Mouse (Mus musculus): Measurements from ENCODE around the gene Tnr. TPM values are rescaled to one million over a fixed set of nuclear protein-coding genes. Genes with fewer than 3 reads are reported as not detected.

Tnr gene
- polyA plus RNA-seq, 1 experiment from 2014 or later, result 0.01 TPM

DNA sequence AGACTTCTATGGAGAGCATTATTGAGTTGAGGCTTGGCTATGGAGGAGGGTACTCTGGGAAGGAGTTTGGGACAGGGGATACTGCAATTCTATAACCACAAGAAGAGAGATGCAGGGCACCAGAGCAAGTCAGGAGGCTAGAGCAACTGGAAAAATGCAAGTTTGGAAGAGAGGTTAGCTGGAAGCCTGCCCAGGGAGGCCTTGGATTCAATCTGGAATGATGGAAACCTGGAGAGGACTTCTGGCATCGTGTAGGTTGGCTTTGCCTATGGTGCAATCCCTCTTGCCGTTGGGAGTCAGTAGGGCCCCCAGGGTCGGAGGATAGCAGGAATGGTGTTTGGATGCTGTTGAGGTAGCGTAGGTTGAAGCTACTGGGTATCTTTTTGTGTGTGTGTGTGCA, 90.0 kb downstream of the Tnr start:
- no peak for ATAC-seq
- whole genome bisulfite sequencing (ENCODE audit: insufficient replicate concordance), result 74% methylated on average over 4 of the region's 4 CpGs
- H3K4me1 ChIP-seq, result no peaks in the 10 kb centered on the region
- H3K36me3 ChIP-seq, result no peaks in the 10 kb centered on the region
- H3K27ac ChIP-seq, result no peak overlapping the region
- H3K9ac ChIP-seq, result no peak overlapping the region
- no peaks in the 10 kb centered on the region for H3K27me3 ChIP-seq (replicated peaks)
- H3K4me3 ChIP-seq, result no peak overlapping the region
- H3K9me3 ChIP-seq (replicated peaks), result no peaks in the 10 kb centered on the region
- no peak overlapping the region for H3K4me2 ChIP-seq

DNA sequence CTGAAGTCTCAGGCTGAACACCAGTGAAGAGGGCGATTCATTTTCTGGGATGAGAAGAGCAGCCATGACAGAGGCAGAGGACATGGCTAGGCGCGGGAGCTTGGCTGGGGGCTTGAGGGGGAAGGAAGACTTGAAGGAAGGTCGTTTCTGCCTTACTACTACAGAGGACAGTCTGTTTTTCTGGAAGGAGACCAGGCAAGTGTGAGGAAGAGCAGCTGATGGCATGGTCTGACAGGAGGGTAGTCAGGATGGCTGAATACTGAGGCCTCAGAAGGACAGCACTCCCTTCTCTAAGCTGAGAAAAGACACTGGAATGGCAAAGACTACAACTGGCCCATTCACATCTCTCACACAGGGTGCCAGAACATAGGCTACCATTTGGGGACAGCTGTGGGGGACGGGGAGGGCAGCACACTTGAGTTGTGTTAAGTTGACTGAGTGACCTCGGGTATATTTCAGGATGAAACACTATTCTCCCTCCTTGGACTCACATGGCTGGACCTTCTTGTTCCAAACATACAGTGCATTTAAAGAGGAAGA, 90.6 kb downstream of the Tnr start:
- ATAC-seq, result no peak
- no peak overlapping the region for H3K9ac ChIP-seq
- H3K27me3 ChIP-seq (replicated peaks), result no peaks in the 10 kb centered on the region
- no peaks in the 10 kb centered on the region for H3K36me3 ChIP-seq
- WGBS (ENCODE audit: insufficient replicate concordance), result 53% methylated on average over 6 of the region's 6 CpGs
- no peaks in the 10 kb centered on the region for H3K4me1 ChIP-seq
- no peaks in the 10 kb centered on the region for H3K9me3 ChIP-seq (replicated peaks)
- no peak overlapping the region for H3K4me2 ChIP-seq
- no peak overlapping the region for H3K4me3 ChIP-seq
- no peak overlapping the region for H3K27ac ChIP-seq

DNA sequence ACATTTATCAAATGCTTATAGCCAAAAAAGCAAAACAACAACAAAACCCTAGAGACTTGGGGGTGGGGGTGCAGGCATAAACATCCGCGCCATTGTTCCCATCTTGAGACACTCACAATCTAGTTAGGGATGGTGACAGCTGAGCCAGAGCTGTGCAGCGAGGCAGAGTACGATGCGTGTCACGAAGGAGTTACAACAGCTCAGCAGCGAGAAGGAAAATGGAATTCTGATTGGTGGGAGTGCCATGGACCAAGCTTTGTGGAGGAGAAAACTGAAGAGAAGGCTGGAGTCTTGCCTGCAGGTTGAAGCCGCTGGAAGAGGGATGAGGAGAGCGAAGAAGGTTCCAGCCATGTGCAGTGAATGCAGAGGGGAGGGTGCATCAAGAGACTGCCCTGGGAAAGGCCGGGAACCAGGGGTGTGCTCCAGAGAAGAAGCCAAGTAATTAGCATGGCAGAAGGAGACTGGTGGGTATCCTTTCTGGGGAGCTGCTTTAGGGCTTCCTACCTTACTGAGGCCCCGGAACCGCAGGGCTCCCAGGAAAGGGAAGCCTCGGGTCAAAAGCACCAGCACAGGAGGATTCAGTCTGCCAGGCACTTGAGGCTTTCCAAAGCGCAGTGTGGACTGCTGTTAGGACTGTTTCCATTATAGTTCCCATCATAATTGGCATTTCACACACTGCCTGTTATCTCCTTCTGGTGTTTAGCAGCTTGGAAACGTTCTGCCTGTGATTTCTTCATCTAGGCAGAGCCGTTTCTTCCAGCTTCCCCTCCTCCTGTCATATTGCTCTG, 91.3 kb downstream of the Tnr start:
- ATAC-seq, result no peak
- Histone ChIP-seq H3K4me2 (no peak overlapping the region), H3K27me3 (replicated peaks) (no peaks in the 10 kb centered on the region), H3K4me1 (no peaks in the 10 kb centered on the region), H3K9ac (no peak overlapping the region), H3K27ac (no peak overlapping the region), H3K4me3 (no peak overlapping the region), H3K36me3 (no peaks in the 10 kb centered on the region), H3K9me3 (replicated peaks) (no peaks in the 10 kb centered on the region)
- WGBS (ENCODE audit: insufficient replicate concordance), result 58% methylated on average over 16 of the region's 16 CpGs

DNA sequence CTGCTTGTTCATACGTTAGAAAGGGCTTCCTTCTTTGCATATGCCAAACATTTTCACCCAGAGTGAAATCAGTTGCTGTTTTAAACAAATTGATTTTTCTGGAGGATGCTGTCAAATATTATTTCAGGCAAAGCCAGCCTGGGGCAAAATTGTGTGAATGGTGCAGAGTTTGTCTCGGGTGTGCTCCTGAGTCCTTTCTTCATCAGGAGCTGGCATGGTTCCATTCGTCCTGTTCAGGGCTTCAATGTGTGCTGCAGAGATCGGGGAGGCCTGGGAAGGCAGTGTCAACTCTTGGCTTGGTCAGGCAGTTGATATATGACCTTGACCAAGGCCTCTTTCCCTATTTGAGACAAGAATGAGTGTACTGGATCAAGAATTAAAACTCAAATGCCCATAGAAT, 92.1 kb downstream of the Tnr start:
- Histone ChIP-seq H3K27me3 (replicated peaks) (no peaks in the 10 kb centered on the region), H3K9ac (no peak overlapping the region), H3K4me3 (no peak overlapping the region), H3K36me3 (no peaks in the 10 kb centered on the region), H3K27ac (no peak overlapping the region), H3K4me2 (no peak overlapping the region), H3K4me1 (no peaks in the 10 kb centered on the region), H3K9me3 (replicated peaks) (no peaks in the 10 kb centered on the region)
- WGBS (ENCODE audit: insufficient replicate concordance), result 58% methylated on average over 4 of the region's 4 CpGs
- no peak for ATAC-seq

DNA sequence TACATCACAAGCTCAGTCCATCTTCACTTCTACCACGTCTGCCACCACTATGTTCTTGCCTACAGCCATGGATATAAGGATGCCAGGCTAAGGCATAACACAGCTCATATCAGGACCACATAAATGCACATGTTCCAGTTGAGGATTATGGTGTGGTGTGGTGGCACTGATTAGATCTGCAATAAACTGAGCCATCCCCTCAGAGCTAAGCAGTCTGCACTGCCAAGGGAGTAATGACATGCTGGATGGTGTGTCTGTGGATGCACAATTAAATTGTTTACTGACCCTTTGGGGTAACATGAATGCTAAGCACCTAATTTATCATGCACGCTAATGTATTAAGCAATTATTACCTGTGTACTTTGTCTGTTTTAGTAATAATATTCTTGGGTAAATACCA, 95.6 kb downstream of the Tnr start:
- H3K27me3 ChIP-seq (replicated peaks), result no peaks in the 10 kb centered on the region
- 51% methylated on average over 2 of the region's 2 CpGs for WGBS (ENCODE audit: insufficient replicate concordance)
- H3K9ac ChIP-seq, result no peak overlapping the region
- no peaks in the 10 kb centered on the region for H3K4me1 ChIP-seq
- no peak for ATAC-seq
- no peak overlapping the region for H3K4me2 ChIP-seq
- no peak overlapping the region for H3K27ac ChIP-seq
- no peaks in the 10 kb centered on the region for H3K9me3 ChIP-seq (replicated peaks)
- H3K36me3 ChIP-seq, result no peaks in the 10 kb centered on the region
- no peak overlapping the region for H3K4me3 ChIP-seq

DNA sequence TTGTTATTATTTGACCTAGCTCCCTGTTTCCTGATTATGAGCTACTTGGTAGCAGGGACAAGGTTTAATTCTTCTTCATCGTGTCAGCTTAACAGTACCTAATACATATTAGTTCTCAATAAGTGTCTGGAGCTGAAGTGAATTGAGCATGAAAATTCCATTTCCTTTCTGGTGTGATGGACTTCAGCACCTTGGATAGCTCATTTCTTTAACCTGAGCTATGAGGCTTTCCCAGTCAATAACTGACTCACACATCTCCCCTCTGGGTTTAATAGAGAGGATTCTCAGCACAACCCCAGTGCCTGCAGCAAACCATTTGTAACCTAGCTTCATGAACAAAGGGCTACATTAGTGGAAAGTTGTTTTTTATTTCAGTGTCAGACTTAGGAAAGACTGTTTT, 97.8 kb downstream of the Tnr start:
- H3K4me1 ChIP-seq, result no peaks in the 10 kb centered on the region
- WGBS (ENCODE audit: insufficient replicate concordance), result 34% methylated on average over 1 of the region's 1 CpGs
- no peaks in the 10 kb centered on the region for H3K36me3 ChIP-seq
- H3K9me3 ChIP-seq (replicated peaks), result no peaks in the 10 kb centered on the region
- H3K9ac ChIP-seq, result no peak overlapping the region
- no peaks in the 10 kb centered on the region for H3K27me3 ChIP-seq (replicated peaks)
- no peak for ATAC-seq
- H3K4me3 ChIP-seq, result no peak overlapping the region
- no peak overlapping the region for H3K4me2 ChIP-seq
- H3K27ac ChIP-seq, result no peak overlapping the region

DNA sequence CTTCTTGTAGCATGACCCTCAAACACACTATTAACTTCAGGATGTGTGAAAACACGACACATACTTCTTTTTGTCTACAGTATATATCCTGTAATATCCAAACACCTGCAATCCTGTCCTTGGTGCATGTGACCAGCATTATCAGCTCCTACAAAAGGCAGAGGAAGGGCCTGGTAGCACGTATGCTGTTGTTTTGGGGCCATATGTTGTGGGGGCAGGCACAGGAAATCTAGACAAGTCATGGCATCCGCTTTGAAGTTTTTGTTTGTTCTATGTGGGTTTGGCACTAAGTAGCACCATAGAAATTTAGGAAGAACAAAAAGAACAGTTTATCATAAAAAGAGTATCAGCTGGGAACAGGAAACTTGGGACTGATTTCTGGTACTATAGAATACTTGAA, 105.5 kb downstream of the Tnr start:
- H3K4me1 ChIP-seq, result no peaks in the 10 kb centered on the region
- no peak for ATAC-seq
- H3K4me3 ChIP-seq, result no peak overlapping the region
- 52% methylated on average over 3 of the region's 3 CpGs for WGBS (ENCODE audit: insufficient replicate concordance)
- H3K9ac ChIP-seq, result no peak overlapping the region
- H3K4me2 ChIP-seq, result no peak overlapping the region
- H3K27ac ChIP-seq, result no peak overlapping the region
- no peaks in the 10 kb centered on the region for H3K36me3 ChIP-seq
- H3K9me3 ChIP-seq (replicated peaks), result no peaks in the 10 kb centered on the region
- no peaks in the 10 kb centered on the region for H3K27me3 ChIP-seq (replicated peaks)

DNA sequence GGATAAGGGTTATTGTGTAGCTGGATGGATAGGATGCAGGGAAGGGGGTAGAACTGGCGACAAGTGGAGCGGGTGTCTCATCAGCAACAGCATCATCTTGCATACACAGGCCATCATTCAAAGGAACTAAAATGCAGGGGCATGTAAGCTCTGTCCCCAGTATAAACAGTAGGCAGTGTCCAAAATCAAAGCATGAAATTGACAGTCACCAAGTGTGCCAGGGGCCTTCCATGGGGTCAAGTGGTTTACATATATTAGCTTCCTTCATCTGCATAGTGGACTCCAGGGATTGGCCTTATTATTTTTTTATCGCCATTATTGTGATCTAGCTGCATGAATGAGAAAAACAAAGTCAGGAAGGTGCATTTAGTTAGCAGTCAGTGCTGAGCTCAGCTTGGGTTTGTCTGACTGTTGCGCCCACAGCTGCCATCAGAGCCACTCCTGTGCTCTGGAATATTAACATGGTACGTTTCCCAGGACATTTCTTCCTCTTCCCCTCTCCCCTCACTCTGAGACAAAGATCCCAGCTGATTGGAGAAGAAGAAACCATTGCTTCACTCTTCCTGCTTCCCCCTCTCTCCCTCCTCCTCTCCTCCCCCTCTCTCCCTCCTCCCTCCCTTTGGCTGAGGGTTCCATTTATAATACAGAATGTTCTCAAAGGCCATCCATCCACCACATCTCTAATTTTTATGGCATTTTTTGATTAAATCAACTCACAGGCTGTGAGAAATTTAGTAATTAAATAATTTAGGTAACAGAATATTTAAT, 106.4 kb downstream of the Tnr start:
- no peak for ATAC-seq
- Histone ChIP-seq H3K27ac (no peak overlapping the region), H3K9ac (no peak overlapping the region), H3K27me3 (replicated peaks) (no peaks in the 10 kb centered on the region), H3K36me3 (no peaks in the 10 kb centered on the region), H3K4me1 (no peaks in the 10 kb centered on the region), H3K4me2 (no peak overlapping the region), H3K4me3 (no peak overlapping the region), H3K9me3 (replicated peaks) (no peaks in the 10 kb centered on the region)
- 54% methylated on average over 5 of the region's 5 CpGs for WGBS (ENCODE audit: insufficient replicate concordance)

DNA sequence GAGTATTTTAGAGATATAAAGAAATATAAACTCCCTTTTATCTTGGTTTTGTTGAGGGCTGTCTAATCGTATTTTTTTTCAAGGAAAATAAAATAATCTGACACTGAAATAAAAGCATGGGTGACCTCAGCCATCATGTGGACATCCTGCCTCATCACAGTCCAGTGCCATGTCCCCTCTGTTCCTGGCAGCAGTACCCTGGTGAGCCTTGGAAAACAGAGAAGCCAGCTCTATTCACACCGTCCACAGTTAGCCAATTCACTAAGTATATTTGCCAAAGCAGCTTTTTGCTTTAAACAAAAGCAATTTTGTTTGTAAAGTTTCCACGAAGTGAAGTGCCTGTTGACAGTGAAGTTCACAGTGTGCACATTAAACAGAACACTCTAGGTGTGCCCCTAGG, 109.0 kb downstream of the Tnr start:
- no peaks in the 10 kb centered on the region for H3K9me3 ChIP-seq (replicated peaks)
- no peaks in the 10 kb centered on the region for H3K36me3 ChIP-seq
- no peak overlapping the region for H3K4me2 ChIP-seq
- H3K27ac ChIP-seq, result no peak overlapping the region
- no peaks in the 10 kb centered on the region for H3K4me1 ChIP-seq
- no peak overlapping the region for H3K9ac ChIP-seq
- no peak overlapping the region for H3K4me3 ChIP-seq
- H3K27me3 ChIP-seq (replicated peaks), result no peaks in the 10 kb centered on the region
- ATAC-seq, result no peak
- 49% methylated on average over 3 of the region's 3 CpGs for WGBS (ENCODE audit: insufficient replicate concordance)

DNA sequence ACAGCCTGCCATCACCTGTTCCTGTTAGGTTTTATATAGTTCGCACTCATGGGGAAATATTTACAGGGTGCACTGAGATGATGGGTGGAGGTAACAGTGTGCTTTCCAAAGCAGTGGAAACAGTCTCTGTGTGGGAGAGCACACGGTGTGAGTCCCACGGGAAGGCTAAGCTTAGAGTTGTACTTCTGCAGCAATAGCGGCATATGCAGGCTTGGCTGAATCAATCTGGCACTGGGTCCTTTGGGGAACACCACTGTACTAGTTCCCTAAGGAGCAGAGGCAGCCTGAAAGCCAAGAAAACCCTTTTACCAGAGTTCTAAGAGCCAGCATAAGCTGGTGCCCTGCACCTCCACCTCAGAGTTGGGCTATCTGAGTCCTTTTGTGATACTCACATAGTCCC, 115.8 kb downstream of the Tnr start:
- Histone ChIP-seq H3K27me3 (replicated peaks) (no peaks in the 10 kb centered on the region), H3K4me2 (no peak overlapping the region), H3K4me1 (no peaks in the 10 kb centered on the region), H3K36me3 (no peaks in the 10 kb centered on the region), H3K27ac (no peak overlapping the region), H3K4me3 (no peak overlapping the region), H3K9ac (no peak overlapping the region), H3K9me3 (replicated peaks) (no peaks in the 10 kb centered on the region)
- ATAC-seq, result no peak
- WGBS (ENCODE audit: insufficient replicate concordance), result 79% methylated on average over 4 of the region's 4 CpGs

DNA sequence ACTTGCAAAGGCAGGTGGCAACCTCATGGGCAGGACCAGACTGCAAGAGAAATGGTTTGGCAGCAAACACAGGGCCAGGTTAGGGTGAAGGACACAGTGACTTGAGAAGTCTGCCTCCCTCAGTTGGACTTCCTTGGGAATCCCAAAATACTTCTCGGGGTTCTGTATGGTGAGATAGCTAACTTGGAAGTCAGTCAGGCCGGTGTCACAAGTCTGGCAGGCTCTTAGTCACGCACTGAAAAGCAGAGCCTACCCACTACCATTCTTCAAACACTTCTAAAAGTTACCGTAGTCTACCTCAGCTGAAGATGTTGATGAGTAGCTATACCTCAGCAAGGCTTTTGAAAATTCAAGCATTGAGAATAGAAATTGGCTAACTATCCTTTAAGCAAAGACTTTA, 122.2 kb downstream of the Tnr start:
- Histone ChIP-seq H3K27me3 (replicated peaks) (no peaks in the 10 kb centered on the region), H3K4me2 (no peak overlapping the region), H3K4me3 (no peak overlapping the region), H3K27ac (no peak overlapping the region), H3K4me1 (no peaks in the 10 kb centered on the region), H3K9ac (no peak overlapping the region), H3K36me3 (no peaks in the 10 kb centered on the region), H3K9me3 (replicated peaks) (no peaks in the 10 kb centered on the region)
- 75% methylated on average over 4 of the region's 4 CpGs for WGBS (ENCODE audit: insufficient replicate concordance)
- ATAC-seq, result no peak

DNA sequence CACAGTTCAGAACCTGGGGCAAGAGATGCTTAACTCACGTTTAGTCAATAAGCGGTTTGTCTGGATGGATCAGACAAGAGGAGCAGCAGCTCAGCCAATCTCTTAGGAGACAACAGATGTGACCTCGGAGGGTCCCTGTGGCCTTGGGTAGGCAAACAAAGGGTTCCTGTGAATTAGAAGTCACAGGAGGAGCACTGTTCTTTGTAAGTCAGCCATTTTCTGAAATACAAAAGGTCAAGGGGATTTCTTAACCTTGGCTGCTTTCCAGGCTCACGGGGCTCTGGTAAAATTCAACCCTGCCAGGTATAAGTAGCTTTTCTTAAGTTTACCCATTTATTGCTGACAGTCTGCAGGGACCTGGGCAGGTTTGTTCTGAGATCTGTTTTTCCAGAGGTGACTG, 126.9 kb downstream of the Tnr start:
- Histone ChIP-seq H3K27ac (no peak overlapping the region), H3K4me1 (no peaks in the 10 kb centered on the region), H3K36me3 (no peaks in the 10 kb centered on the region), H3K4me2 (no peak overlapping the region), H3K27me3 (replicated peaks) (no peaks in the 10 kb centered on the region), H3K9me3 (replicated peaks) (no peaks in the 10 kb centered on the region), H3K4me3 (no peak overlapping the region), H3K9ac (no peak overlapping the region)
- 49% methylated on average over 4 of the region's 4 CpGs for WGBS (ENCODE audit: insufficient replicate concordance)
- ATAC-seq, result no peak

All from liver, embryonic 12.5 days (tissue).